Mouse (Mus musculus): ENCODE results near the gene Cd320. TPM values are rescaled to one million over a fixed set of nuclear protein-coding genes. Genes with fewer than 3 reads are reported as not detected.
"Not testable (repeated sequence)": the region's sequence is repeated elsewhere in the genome, so short reads cannot be mapped to it uniquely, and the experiment has no call there.

Cd320 gene
- polyA plus RNA-seq, 1 experiment, result 0.26 TPM

DNA sequence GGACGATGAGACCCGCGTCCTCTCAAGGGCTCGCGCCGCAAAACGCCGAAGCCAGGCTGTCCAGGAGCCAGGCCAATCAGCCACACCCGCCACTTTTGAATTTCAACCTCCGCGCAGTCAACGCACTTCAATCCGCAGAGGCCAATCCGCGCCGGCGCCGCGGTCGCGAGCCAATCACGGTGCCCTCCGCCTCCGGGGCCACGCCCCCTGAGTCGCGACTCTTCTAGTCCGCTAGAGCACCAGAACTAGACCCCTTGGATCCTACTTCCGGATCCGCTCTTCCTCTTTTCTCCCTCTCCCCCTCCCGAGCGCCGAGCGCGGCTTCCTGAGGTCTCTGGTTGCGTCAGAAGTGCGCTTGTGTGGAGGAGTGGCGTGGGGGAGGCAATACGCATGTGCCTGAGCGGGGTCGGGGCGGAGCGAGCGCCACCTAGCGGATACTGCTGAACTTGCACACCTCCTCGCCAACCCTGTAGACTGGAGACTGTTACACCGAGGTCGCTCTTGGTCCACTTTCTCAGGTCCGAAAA lies 47.7 kb downstream of the Cd320 start, which contains the start of gene Kifc1:
Gene Kifc1 (minus strand): TSS at position 129 of the 527 bp plus-strand sequence.
- H3K4me3 ChIP-seq (replicated peaks), result peak within 1 kb of the TSS; percentile 75
- no peaks in the 10 kb centered on the region for H3K27me3 ChIP-seq (ENCODE audit: control insufficient read depth)
- H3K36me3 ChIP-seq (ENCODE audit: control insufficient read depth), result peaks cover 36% of the 10 kb centered on the region
- peaks cover 26% of the 10 kb centered on the region for H3K4me1 ChIP-seq (ENCODE audit: control insufficient read depth)
- TF ChIP-seq GATA1 (IDR thresholded peaks at IDR 0.05; ENCODE audit: low read length) (no peak), TAL1 (IDR thresholded peaks at IDR 0.05; ENCODE audit: low read length) (no peak)
- H3K9me3 ChIP-seq (ENCODE audit: control insufficient read depth, low read length), result no peaks in the 10 kb centered on the region

DNA sequence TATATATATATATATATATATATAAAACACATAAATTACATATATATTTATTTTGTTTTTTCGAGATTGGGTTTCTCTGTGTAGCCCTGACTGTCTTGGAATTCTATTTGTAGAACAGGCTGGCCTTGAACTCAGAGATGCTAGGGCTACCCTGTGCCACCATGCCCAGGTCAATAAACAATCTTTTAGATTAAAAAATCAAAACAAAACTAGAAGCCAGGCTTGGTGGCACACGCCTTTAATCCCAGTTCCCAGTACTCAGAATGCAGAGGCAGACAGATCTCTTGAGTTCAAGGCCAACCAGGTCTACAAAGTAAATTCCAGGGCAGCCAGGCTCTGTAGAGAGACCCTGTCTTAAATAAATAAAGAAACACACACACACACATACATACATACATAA lies 48.5 kb downstream of the Cd320 start:
- Histone ChIP-seq H3K4me3 (replicated peaks) (no peak overlapping the region), H3K36me3 (ENCODE audit: control insufficient read depth) (peaks cover 29% of the 10 kb centered on the region), H3K27me3 (ENCODE audit: control insufficient read depth) (no peaks in the 10 kb centered on the region), H3K4me1 (ENCODE audit: control insufficient read depth) (peaks cover 26% of the 10 kb centered on the region), H3K9me3 (ENCODE audit: control insufficient read depth, low read length) (no peaks in the 10 kb centered on the region)
- TF ChIP-seq GATA1 (IDR thresholded peaks at IDR 0.05; ENCODE audit: low read length) (no peak), TAL1 (IDR thresholded peaks at IDR 0.05; ENCODE audit: low read length) (no peak)

DNA sequence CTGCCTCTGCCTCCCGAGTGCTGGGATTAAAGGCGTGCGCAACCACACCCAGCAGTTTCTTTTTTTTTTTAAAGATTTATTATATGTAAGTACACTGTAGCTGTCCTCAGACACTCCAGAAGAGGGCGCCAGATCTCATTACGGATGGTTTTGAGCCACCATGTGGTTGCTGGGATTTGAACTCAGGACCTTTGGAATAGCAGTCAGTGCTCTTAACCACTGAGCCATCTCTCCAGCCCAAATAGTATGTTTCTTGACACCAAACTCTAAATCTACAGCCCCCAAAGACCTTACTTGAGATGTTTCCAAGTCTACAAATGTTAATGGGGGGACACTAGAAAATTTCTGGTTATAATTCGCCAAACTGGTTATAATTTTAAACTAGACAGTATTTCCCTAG lies 49.0 kb downstream of the Cd320 start:
- Histone ChIP-seq H3K36me3 (ENCODE audit: control insufficient read depth) (peaks cover 23% of the 10 kb centered on the region), H3K4me1 (ENCODE audit: control insufficient read depth) (peaks cover 26% of the 10 kb centered on the region)
- H3K4me3 ChIP-seq (replicated peaks); H3K9me3 ChIP-seq (ENCODE audit: control insufficient read depth, low read length); H3K27me3 ChIP-seq (ENCODE audit: control insufficient read depth): not testable (repeated sequence)

GRCm38 (mm10) chr17:33892429-33892828 lies 49.5 kb downstream of the Cd320 start:
- Histone ChIP-seq H3K27me3 (ENCODE audit: control insufficient read depth) (no peaks in the 10 kb centered on the region), H3K4me1 (ENCODE audit: control insufficient read depth) (peaks cover 28% of the 10 kb centered on the region), H3K4me3 (replicated peaks) (no peak overlapping the region), H3K36me3 (ENCODE audit: control insufficient read depth) (peaks cover 18% of the 10 kb centered on the region), H3K9me3 (ENCODE audit: control insufficient read depth, low read length) (no peaks in the 10 kb centered on the region)
- TF ChIP-seq GATA1 (IDR thresholded peaks at IDR 0.05; ENCODE audit: low read length), result no peak
- TF ChIP-seq TAL1 (IDR thresholded peaks at IDR 0.05; ENCODE audit: low read length), result no peak

- H3K9me3 ChIP-seq (ENCODE audit: control insufficient read depth, low read length), result not testable (repeated sequence)
Observed at GRCm38 (mm10) chr17:33893011-33893410, 50.1 kb downstream of the Cd320 start.

DNA sequence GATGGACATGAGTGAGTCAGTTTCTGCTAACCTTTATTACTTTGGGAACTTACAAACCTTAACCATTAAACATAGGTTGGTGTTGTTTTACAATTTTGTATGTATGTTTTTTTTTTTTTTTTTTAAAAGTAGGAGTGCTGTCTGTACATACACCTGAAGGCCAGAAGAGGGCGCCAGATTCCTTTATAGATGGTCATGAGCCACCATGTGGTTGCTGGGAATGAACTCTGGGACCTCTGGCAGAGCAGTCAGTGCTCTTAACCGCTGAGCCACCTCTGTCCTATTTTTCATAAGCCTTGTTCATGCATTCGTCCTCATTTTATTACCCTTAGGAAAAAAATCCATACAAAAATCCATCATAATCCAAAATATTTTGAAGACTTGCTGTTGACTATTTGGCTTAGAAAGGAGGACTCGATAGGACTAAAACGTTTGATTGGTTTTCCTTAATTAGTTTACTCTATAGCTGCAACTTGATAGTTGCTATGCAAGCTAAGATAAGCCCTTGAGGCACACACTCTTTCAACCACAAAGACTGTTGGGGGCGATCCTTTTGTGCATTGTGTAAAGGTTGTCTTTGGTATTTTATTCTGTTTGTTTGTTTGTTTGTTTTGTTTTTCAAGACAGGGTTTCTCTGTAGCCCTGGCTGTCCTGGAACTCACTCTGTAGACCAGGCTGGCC lies 54.4 kb downstream of the Cd320 start:
- Histone ChIP-seq H3K4me3 (replicated peaks) (no peak overlapping the region), H3K36me3 (ENCODE audit: control insufficient read depth) (no peaks in the 10 kb centered on the region), H3K9me3 (ENCODE audit: control insufficient read depth, low read length) (no peaks in the 10 kb centered on the region), H3K4me1 (ENCODE audit: control insufficient read depth) (peaks cover 52% of the 10 kb centered on the region), H3K27me3 (ENCODE audit: control insufficient read depth) (no peaks in the 10 kb centered on the region)
- TF ChIP-seq TAL1 (IDR thresholded peaks at IDR 0.05; ENCODE audit: low read length) (no peak), GATA1 (IDR thresholded peaks at IDR 0.05; ENCODE audit: low read length) (no peak)

More at GRCm38 (mm10) chr17:33893011-33893410, 50.1 kb downstream of the Cd320 start:
- not testable (repeated sequence) for H3K4me3 ChIP-seq (replicated peaks); H3K27me3 ChIP-seq (ENCODE audit: control insufficient read depth)
- Histone ChIP-seq H3K36me3 (ENCODE audit: control insufficient read depth) (peaks cover 12% of the 10 kb centered on the region), H3K4me1 (ENCODE audit: control insufficient read depth) (peaks cover 28% of the 10 kb centered on the region)

DNA sequence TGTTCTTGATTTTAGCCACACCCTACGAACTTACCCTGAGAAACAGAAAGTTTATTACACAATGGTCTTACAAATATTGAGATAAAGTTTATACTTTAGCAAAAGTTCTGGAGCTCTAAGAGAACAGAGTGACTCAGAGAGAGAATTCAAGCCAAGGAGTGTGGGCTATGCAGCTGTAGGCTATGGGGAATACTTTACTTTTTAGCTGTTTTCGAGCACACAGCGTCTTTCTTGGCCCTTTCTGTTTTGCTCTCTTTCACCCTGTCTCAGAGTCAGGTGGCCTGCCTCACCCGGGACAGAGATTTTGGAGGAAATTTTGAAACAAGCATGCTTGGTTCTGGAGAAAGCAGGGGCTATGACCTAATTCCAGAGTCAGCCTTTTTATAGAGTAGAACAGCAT lies 55.3 kb downstream of the Cd320 start:
- H3K36me3 ChIP-seq (ENCODE audit: control insufficient read depth); H3K4me3 ChIP-seq (replicated peaks); H3K9me3 ChIP-seq (ENCODE audit: control insufficient read depth, low read length); H3K27me3 ChIP-seq (ENCODE audit: control insufficient read depth): not testable (repeated sequence)
- peaks cover 52% of the 10 kb centered on the region for H3K4me1 ChIP-seq (ENCODE audit: control insufficient read depth)

Other genes with a start within 250 kb of the Cd320 start
- gene Zfp414, start 214.0 kb upstream of the Cd320 start, polyA plus RNA-seq (2012), result 14.9 and 17.2 TPM in 2 replicates
- gene Pram1, start 205.0 kb upstream of the Cd320 start, polyA plus RNA-seq (2012), result 0.09 and 0.12 TPM in 2 replicates
- gene Hnrnpm, start 156.2 kb upstream of the Cd320 start, polyA plus RNA-seq (2012), result 33.0 and 43.0 TPM in 2 replicates
- 80.5 and 112 TPM in 2 replicates for gene March2, start 124.4 kb upstream of the Cd320 start, polyA plus RNA-seq (2012)
- gene Rab11b, start 82.6 kb upstream of the Cd320 start, polyA plus RNA-seq (2012), result 26.5 and 41.4 TPM in 2 replicates
- 0.07 TPM in 1 of 2 replicates, not detected in the other for gene Angptl4, start 61.3 kb upstream of the Cd320 start, polyA plus RNA-seq (2012)
- gene Kank3, start 32.6 kb upstream of the Cd320 start, polyA plus RNA-seq (2012), result 0.03 TPM in 2 replicates
- 366 and 664 TPM in 2 replicates for gene Rps28, start 18.5 kb upstream of the Cd320 start, polyA plus RNA-seq (2012)
- gene Ndufa7, start 18.5 kb upstream of the Cd320 start, polyA plus RNA-seq (2012), result 125 and 152 TPM in 2 replicates
- not detected in 2 replicates for gene Gm7029, start 30.7 kb downstream of the Cd320 start, polyA plus RNA-seq (2012)
- 24.3 and 25.8 TPM in 2 replicates for gene Kifc1, start 47.6 kb downstream of the Cd320 start, polyA plus RNA-seq (2012)
- 0.08 TPM in 1 of 2 replicates, not detected in the other for gene Platr17, start 62.0 kb downstream of the Cd320 start, polyA plus RNA-seq (2012)
- 1.4 TPM in 2 replicates for gene Daxx, start 66.3 kb downstream of the Cd320 start, polyA plus RNA-seq (2012)
- gene Tapbp, start 72.8 kb downstream of the Cd320 start, polyA plus RNA-seq (2012), result 14.7 and 21.8 TPM in 2 replicates
- gene Zbtb22, start 72.8 kb downstream of the Cd320 start, polyA plus RNA-seq (2012), result 5.6 and 5.7 TPM in 2 replicates
- gene Rgl2, start 86.5 kb downstream of the Cd320 start, polyA plus RNA-seq (2012), result 3.1 and 3.5 TPM in 2 replicates
- gene Pfdn6, start 97.3 kb downstream of the Cd320 start, polyA plus RNA-seq (2012), result 48.7 and 66.5 TPM in 2 replicates
- gene Wdr46, start 97.6 kb downstream of the Cd320 start, polyA plus RNA-seq (2012), result 6.0 and 6.7 TPM in 2 replicates
- 0.21 and 0.45 TPM in 2 replicates for gene B3galt4, start 108.4 kb downstream of the Cd320 start, polyA plus RNA-seq (2012)
- gene Vps52, start 112.7 kb downstream of the Cd320 start, polyA plus RNA-seq (2012), result 10.1 and 11.6 TPM in 2 replicates
- gene Rps18, start 112.9 kb downstream of the Cd320 start, polyA plus RNA-seq (2012), result 11.8 and 13.8 TPM in 2 replicates
- gene H2-K1, start 157.3 kb downstream of the Cd320 start, polyA plus RNA-seq (2012), result 0.91 and 0.94 TPM in 2 replicates
- gene Ring1, start 181.6 kb downstream of the Cd320 start, polyA plus RNA-seq (2012), result 1.8 and 2.5 TPM in 2 replicates
- gene H2-Ke6, start 185.0 kb downstream of the Cd320 start, polyA plus RNA-seq (2012), result 1.4 TPM in 2 replicates
- gene Slc39a7, start 188.6 kb downstream of the Cd320 start, polyA plus RNA-seq (2012), result 3.5 TPM in 2 replicates
- 10.1 and 11.3 TPM in 2 replicates for gene Rxrb, start 188.7 kb downstream of the Cd320 start, polyA plus RNA-seq (2012)
- gene Col11a2, start 196.3 kb downstream of the Cd320 start, polyA plus RNA-seq (2012), result 0.45 and 0.56 TPM in 2 replicates
- gene H2-Oa, start 249.2 kb downstream of the Cd320 start, polyA plus RNA-seq (2012), result 0.04 and 0.14 TPM in 2 replicates

Data from erythroblast, embryonic 14.5 days (primary cell).